In genomic region chr5:64503514-64503913, GRCm38 (mm10) we compare ENCODE assay signal across 10 mouse cellular contexts.
A peak's percentile ranks its signal among the peaks of the same experiment; 100 is the strongest.
DNase-seq lines count a peak whose midpoint lies in the region; ATAC-seq and TF ChIP-seq lines count a peak whose summit lies in the region.
"Had no signal": no experiment of that assay in that cellular context is flagged by ENCODE, and none has a peak within 500 bp of the region (broad histone marks: within the 10 kb centered on the region; RNA-seq: fewer than 3 reads in every experiment).

No protein-coding gene starts in this region.

- no peaks in the 10 kb centered on the region for H3K36me3 ChIP-seq in thymus, adult 2 months (ENCODE audit: control insufficient read depth, insufficient read depth, low read length)
- H3K36me3 ChIP-seq in kidney, embryonic 14.5 days (ENCODE audit: control insufficient read depth, insufficient read depth, low read length), result no peaks in the 10 kb centered on the region
- H3K36me3 ChIP-seq: G1E had no signal

- no peaks in the 10 kb centered on the region for H3K9me3 ChIP-seq in kidney, embryonic 14.5 days (ENCODE audit: control insufficient read depth, low read length)
- H3K9me3 ChIP-seq: G1E had no signal

- H3K4me3 ChIP-seq in thymus, adult 2 months (ENCODE audit: control insufficient read depth, insufficient read depth, low read length), result no peak overlapping the region
- no peak overlapping the region for H3K4me3 ChIP-seq in kidney, embryonic 14.5 days (ENCODE audit: low read length)
- H3K4me3 ChIP-seq: myocyte had no signal

- no peak overlapping the region for H3K9ac ChIP-seq in kidney, embryonic 14.5 days (ENCODE audit: low read depth, low read length)

- 0 out of 2 replicates have a peak overlapping the region, but pooled peaks have one; percentile 13 for H3K27ac ChIP-seq in thymus, adult 2 months (ENCODE audit: control insufficient read depth, insufficient read depth, low read length)
- peak overlapping the region; percentile 55; the same call in 1 of the 2 replicates for H3K27ac ChIP-seq in kidney, embryonic 14.5 days (ENCODE audit: low read depth, low read length)

- WGBS in thymus, adult 2 months, result 78% methylated on average over 4 of the region's 4 CpGs
- 39% methylated on average over 4 of the region's 4 CpGs for WGBS in kidney, embryonic 14.5 days

- H3K27me3 ChIP-seq in thymus, adult 2 months (ENCODE audit: control insufficient read depth, insufficient read depth, low read length), result no peaks in the 10 kb centered on the region
- no peaks in the 10 kb centered on the region for H3K27me3 ChIP-seq in kidney, embryonic 14.5 days (ENCODE audit: control insufficient read depth, insufficient read depth, low read length)

- no peak for TF ChIP-seq CTCF in thymus, adult 2 months (IDR thresholded peaks at IDR 0.05; ENCODE audit: borderline replicate concordance, control insufficient read depth, extremely low read depth, insufficient read depth, low read length, poor library complexity)

- H3K4me1 ChIP-seq in thymus, adult 2 months (replicated peaks; ENCODE audit: control insufficient read depth, insufficient read depth, low read length), result peaks cover 37% of the 10 kb centered on the region
- H3K4me1 ChIP-seq in kidney, embryonic 14.5 days (ENCODE audit: control insufficient read depth, insufficient read depth, low read length), result peaks cover 30% of the 10 kb centered on the region

- H3K4me2 ChIP-seq in kidney, embryonic 14.5 days (replicated peaks; ENCODE audit: low read depth, low read length), result no peak overlapping the region

- no peak for TF ChIP-seq POLR2A in thymus, adult 2 months (IDR thresholded peaks at IDR 0.05; ENCODE audit: control insufficient read depth, extremely low read depth, insufficient read depth, low read length, poor library complexity)

- DNase-seq in gastrocnemius, adult 18-20 months (ENCODE audit: low spot score), result peak; percentile 61
- DNase-seq in gastrocnemius, postnatal 10 days, result no peak
- no peak for DNase-seq in thymus, adult 2 months
- DNase-seq in thymus, adult 18-20 months, result no peak
- DNase-seq in lung, postnatal 36 days, result peak; percentile 78

- peak; percentile 33; the same call in 1 of the 2 replicates for ATAC-seq in granulocyte monocyte progenitor cell, adult 5-6 weeks (replicated peaks; ENCODE audit: poor library complexity, severe bottlenecking)
- ATAC-seq in kidney, embryonic 14.5 days (ENCODE audit: low FRiP score, low TSS enrichment), result no peak
- no peak for ATAC-seq in erythroblast, adult 5-6 weeks (replicated peaks; ENCODE audit: low FRiP score, poor library complexity, severe bottlenecking)

Comparison
In these comparisons a context has a peak if more than half of its experiments do, and no peak if none do; other contexts are left out.
1. DNase-seq: peak in gastrocnemius, adult 18-20 months (single experiment) and lung, postnatal 36 days (single experiment); none in gastrocnemius, postnatal 10 days (single experiment), thymus, adult 2 months (single experiment) and thymus, adult 18-20 months (0 of 2).